Comparison of ENCODE assay signal across 8 mouse cellular contexts in the genomic region with DNA sequence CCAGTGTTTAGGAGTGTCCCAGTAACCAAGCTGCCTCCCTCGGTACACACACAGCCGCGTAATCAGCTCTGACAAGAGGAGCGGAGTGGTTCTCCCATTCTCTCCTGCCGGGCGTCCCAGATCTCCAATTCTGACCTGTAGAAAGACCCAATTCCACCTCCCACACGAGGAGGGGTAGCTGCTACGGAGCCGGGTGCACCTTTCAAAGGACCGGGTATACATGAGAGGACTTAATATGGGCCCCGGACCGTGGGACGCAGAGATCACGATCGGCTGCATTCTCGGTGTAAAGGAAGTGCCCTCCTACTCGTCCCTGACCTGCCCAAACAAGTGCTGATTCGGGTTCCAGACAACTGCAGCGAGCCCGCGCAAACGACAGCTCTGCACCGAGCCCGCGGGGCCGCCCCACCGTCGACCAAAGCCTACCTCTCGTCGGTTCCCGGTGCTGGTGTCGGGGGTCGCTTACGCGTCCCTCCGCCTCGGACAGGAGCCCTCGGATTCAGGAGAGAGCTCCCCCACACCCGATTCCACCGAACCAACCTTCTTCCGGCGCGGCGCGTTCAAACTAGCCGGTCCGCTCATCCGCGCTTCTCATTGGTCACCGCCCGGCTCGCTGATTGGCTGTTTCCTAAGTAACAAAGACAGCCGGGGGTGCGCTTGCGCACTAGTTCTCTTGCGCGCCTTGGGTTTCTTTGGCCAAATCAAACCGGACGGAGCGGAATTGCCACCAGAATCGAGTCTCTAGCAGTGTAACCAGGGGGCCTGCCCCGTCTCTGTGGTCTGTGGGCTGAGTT. TPM values are rescaled to one million over a fixed set of nuclear protein-coding genes. Genes with fewer than 3 reads are reported as not detected.
DNase-seq lines count a peak whose midpoint lies in the region; ATAC-seq lines count a peak whose summit lies in the region.

Gene Kif18b, minus strand, starts transcription at position 568 of the 794 bp plus-strand sequence.

- ATAC-seq in megakaryocyte progenitor cell, adult 5-6 weeks (replicated peaks; ENCODE audit: poor library complexity), result peak; percentile 95

- peak; percentile 96 for DNase-seq in adipocyte (ENCODE audit: low spot score)
- DNase-seq in embryo, embryonic 10 days (ENCODE audit: low spot score), result peak; percentile 99
- peak; percentile 93 for DNase-seq in gastrocnemius, postnatal 10 days
- peak; percentile 98 for DNase-seq in induced T-regulatory cell, adult 2 months (ENCODE audit: low read depth)
- DNase-seq in left cerebral cortex, adult 9 months (ENCODE audit: low spot score in 2 of 2), result peak; percentile 69 to 94
- DNase-seq in right cerebral cortex, postnatal 14 days, result peak; percentile 96
- peak; percentile 85 to 92 for DNase-seq in urinary bladder, postnatal 36 days (ENCODE audit: low spot score in 2 of 2)

RNA-seq across cellular contexts. Expression of gene Kif18b, which starts in this region (rescaled TPM):
- 1 to 10 TPM; 4.0 to 5.7 TPM for total RNA-seq in gastrocnemius, postnatal 10 days (2021)
- 18.8 and 19.0 TPM in 2 replicates for total RNA-seq in megakaryocyte progenitor cell, adult 5-6 weeks (2015)
- total RNA-seq in megakaryocyte progenitor cell, adult 5-6 weeks (2017), result 18.9 and 20.5 TPM in 2 replicates

Comparison
In these comparisons a context has a peak if more than half of its experiments do, and no peak if none do; other contexts are left out.
1. Peak in every context shown above with its lines: DNase-seq and ATAC-seq.